Mouse (Mus musculus): ENCODE data around the gene Naa15. TPM values are rescaled to one million over a fixed set of nuclear protein-coding genes. Genes with fewer than 3 reads are reported as not detected.
A peak's percentile ranks its signal among the peaks of the same experiment; 100 is the strongest.
"Not testable (repeated sequence)": the region's sequence is repeated elsewhere in the genome, so short reads cannot be mapped to it uniquely, and the experiment has no call there.

Naa15 gene
- total RNA-seq, 2 experiments from 2014 or later: 41.6 to 48.3 TPM

- DNase-seq (ENCODE audit: extremely low spot score in 1 of 2, low spot score in 1 of 2): not testable (repeated sequence)
These were observed 21.9 kb upstream of the Naa15 start for GRCm38 (mm10) chr3:51393018-51393417.

DNA sequence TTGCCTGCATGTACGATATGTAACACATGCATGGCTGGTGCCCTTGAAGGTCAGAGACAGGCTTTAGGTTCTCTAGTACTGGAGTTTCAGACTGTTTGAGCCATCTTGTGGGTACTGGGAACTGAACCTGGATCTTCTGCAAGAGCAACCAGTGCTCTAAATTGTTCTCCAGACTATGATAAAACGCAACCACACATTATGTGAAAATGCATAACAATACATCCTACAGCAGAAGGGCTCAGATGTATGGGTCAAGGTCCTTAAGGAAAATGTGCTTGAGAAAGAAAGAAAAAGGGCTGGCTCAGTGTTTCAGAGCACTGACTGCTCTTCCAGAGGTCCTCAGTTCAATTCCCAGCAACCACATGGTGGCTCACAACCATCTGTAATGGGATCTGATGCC, 21.3 kb upstream of the Naa15 start:
- DNase-seq (ENCODE audit: extremely low spot score in 1 of 2, low spot score in 1 of 2): no peak

DNA sequence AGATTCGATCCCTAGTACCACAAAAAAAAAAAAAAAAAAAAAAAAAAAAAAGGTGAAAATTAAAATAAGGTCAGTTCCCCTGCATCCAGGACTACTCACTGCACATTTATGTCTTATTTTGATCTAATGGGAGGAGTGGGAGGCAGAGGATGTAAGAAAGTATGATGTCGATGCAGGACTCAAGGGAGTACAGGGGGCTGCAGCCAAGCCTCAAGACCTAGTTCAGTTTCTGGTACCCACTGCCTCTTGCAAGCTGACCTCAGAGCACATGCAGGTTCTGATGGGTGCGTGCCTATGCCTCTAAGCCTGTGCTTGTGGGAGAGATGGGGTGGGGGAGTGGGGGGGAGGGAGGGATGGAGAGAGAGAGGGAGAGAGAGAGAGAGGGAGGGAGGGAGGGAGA, 20.1 kb upstream of the Naa15 start:
- DNase-seq (ENCODE audit: extremely low spot score in 1 of 2, low spot score in 1 of 2): no peak

DNA sequence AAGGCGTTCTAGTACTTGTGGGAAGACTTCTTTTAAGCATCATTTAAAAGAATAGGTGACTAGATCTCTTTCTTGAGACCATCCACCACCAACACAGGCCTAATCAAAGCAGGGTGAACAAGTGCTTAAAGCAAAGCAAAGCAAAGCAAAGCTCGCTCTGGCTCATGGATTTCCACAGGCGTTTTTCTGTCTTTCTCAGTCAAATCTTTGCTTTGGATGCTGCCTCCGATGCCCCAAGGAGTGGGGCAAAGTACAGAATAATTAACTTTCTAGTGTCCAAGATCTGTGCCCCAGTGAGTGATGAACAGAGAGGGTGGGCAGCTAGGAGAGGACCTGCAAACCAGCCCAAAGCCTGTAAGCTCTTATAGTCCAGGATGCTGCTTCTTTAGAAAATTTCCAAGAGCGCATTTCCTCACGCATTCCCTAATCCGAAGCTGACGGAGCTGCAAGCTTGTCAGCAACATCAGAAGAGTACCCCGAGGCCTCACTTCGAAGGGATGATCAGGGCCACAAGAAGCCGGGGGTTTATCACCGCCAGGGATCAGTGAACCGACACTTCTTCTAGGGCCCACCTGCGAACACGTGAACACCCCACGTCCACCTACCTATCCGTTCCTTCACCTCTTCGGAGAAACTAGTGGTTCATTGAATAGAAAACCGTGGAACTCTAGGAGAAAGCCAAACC, 19.3 kb upstream of the Naa15 start:
- no peak for DNase-seq (ENCODE audit: extremely low spot score in 1 of 2, low spot score in 1 of 2)

DNA sequence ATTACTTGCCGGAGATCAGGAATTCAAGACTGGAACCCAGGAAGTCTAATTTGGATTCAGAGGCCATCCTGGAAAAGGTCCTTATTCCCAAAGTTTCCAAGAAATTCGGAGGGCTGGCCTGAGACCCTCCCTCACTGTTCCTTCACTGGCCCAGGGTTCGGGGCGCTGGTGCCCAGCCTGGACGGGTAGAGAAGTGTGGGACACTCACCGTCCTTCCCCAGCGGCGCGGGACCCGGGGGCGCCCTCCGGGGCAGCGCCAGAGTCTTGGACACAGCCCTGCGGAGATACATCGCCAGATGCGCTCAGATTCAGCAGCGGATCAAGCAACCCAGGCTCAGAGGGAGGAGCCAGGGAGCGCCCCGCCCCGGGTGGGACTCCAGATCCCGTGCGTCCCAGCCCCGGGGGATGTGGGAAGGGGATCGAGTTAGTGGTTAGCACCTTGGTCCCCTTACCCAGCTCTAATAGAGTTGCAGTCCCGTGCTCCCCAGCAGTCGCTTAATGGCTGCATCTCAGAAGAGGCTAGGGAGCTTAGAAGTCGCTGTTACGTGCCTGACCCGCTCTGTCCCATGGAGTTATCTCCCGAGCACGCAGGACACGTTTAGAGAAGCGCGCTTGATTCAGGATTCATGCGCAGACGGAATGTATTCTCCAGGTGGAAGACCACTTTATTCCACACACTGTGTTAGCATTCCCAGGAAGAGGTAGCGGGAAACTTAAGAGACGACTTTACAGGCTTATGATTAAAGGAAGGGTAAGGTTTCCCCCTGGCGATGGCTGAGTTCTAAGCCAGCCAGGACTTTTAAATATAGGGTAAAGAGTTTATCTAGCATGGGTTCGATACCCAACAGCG, 18.5 kb upstream of the Naa15 start, which contains the start of gene Mgarp:
Gene Mgarp, minus strand, starts transcription at position 520 of the 850 bp plus-strand sequence.
- peak in 1 of 2 experiments; percentile 24 for DNase-seq (ENCODE audit: extremely low spot score in 1 of 2, low spot score in 1 of 2)

GRCm38 (mm10) chr3:51397700-51398299, 17.1 kb upstream of the Naa15 start:
- no peak for DNase-seq (ENCODE audit: extremely low spot score in 1 of 2, low spot score in 1 of 2)

- no peak for DNase-seq (ENCODE audit: extremely low spot score in 1 of 2, low spot score in 1 of 2)
These were observed 16.3 kb upstream of the Naa15 start for GRCm38 (mm10) chr3:51398667-51399066.

DNA sequence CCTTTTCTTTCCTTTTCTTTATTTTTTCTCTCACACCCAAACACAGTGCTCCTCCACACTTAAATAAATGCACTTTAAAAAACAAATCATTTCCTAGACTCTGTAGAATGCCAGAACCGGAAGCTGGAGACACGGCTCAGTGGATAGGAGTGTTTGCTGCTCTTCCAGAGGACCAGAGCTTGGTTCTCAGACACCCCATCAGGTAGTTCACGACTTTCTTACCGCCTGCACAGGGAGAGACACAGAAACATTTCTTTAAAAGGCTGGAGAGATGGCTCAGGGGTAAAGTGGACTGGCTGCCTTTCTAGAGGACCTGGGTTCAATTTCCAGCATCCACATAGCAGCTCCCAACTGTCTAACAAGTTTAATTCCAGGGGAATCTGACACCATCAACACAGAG, 15.4 kb upstream of the Naa15 start:
- no peak for DNase-seq (ENCODE audit: extremely low spot score in 1 of 2, low spot score in 1 of 2)

DNA sequence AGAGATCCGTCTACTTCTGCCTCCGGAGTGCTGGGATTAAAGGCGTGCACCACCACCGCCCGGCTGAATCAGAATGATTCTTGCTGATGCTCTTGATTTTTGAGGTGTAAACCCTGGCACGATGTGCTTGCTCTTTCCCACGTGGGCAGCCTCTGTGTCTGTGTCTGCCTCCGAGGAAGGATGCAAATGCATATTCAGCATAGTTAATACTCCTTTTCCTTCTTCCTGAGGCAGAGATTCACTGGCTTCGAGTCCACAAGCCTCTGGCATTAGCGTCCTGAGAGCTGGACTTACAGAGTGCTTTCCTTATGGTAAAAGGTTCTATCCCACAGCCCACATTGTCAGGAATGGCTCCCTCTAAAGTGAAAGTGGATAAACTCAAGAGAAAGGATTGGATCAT, 14.3 kb upstream of the Naa15 start:
- no peak for DNase-seq (ENCODE audit: extremely low spot score in 1 of 2, low spot score in 1 of 2)

DNA sequence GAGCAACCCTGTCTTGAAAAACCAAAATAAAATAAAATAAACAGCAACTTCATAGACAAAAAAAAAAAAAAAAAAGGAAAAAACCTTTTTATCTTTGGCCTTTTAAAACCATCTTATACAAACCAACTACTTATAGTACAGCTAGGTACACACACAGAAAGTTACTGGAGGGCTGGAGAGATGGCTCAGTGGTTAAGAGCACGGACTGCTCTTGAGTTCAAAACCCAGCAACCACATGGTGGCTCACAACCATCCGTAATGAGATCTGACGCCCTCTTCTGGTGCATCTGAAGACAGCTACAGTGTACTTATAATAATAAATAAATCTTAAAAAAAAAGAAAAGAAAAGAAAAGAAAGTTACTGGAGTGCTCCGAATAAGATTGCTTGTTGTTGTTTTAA, 12.9 kb upstream of the Naa15 start:
- not testable (repeated sequence) for DNase-seq (ENCODE audit: extremely low spot score in 1 of 2, low spot score in 1 of 2)

- no peak for DNase-seq (ENCODE audit: extremely low spot score in 1 of 2, low spot score in 1 of 2)
These were observed 12.3 kb upstream of the Naa15 start for GRCm38 (mm10) chr3:51402628-51403027.

DNA sequence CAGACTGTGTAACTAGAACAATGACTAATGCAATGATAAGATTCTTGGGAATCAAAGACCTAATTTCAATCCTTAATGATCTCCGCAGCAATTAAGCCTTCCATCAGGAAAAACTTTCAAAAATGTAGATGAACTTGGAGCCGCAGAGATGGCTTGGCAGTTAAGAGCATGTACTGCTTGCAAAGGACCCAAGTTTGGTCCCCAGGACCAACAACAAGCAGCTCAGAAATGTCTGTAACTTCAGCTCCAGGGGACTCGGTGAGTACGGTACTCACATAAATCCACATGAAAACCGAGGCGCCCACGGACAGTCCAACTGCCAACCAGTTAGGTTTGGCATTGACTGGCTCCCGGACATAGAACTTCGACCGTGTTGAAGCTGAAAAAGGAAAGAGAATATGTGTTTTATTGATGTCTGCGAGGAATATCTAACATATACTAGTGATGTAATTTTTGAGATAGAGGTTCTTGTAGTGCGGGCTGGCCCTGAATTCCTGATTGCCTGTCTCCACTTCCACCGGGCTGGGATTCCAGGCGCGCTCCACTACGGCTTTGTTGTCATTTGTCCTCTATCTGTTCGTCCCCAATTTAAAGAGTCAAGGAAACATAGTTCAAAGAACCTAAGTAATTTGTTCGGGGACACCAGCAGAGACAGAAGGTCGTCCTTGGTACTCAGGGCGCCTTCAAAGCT, 6.9 kb upstream of the Naa15 start:
- peak in 1 of 2 experiments; percentile 19 for DNase-seq (ENCODE audit: extremely low spot score in 1 of 2, low spot score in 1 of 2)

DNA sequence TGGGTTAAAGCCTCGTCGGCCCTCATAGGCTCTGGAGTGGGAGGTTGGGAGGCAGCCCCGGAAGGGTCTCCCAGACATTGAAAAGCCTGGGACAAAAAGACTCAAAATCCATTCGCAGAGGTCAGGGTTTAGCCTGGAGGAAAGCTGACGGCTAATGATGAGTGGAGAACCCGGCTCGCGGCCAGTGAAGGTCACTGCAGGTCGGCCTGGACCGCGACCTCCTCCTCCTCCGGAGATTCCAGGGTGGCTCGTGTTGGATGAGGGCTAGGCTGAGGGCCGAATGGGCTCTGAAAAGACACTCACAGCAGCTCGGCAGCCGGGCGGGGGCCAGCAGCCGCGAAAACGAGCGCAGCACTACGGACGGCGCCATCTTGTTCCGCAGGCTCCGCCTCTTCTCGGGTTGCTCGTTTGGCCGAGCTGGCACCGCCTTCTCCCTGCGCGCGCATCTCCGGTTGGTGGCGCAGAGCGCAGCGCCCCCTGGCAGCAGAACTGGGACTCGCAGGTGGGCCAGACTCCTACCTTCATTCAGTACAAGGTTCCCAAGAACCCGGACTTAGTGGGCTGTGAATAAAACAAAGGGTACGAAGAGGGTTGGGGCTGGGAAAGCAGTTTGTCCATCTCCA, 6.3 kb upstream of the Naa15 start, which contains the start of gene Ndufc1:
Gene Ndufc1, minus strand, starts transcription at position 428 of the 623 bp plus-strand sequence.
- DNase-seq (ENCODE audit: extremely low spot score in 1 of 2, low spot score in 1 of 2): peak; percentile 98 to 100

DNA sequence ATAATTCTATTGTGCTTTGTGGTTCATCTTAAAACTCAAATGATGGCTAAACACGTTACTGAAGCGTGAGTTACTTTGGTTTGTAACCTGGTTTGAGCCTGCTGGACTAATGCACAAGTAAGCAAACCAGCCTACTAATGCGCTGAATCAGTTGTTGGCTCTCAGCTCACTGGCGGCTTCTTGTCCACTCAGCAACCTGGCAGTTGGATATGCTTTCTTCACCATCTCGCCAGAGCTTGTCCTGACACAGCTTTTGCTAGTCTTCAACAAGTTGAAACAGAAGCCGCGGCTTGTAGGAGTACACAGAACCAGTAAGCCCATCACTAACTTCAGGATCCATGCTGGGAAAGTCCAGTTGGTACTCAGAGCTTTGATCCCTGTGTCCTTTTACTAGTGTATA, 2.5 kb upstream of the Naa15 start:
- no peak for DNase-seq (ENCODE audit: extremely low spot score in 1 of 2, low spot score in 1 of 2)

GRCm38 (mm10) chr3:51413276-51413675, 1.7 kb upstream of the Naa15 start:
- DNase-seq (ENCODE audit: extremely low spot score in 1 of 2, low spot score in 1 of 2): no peak

DNA sequence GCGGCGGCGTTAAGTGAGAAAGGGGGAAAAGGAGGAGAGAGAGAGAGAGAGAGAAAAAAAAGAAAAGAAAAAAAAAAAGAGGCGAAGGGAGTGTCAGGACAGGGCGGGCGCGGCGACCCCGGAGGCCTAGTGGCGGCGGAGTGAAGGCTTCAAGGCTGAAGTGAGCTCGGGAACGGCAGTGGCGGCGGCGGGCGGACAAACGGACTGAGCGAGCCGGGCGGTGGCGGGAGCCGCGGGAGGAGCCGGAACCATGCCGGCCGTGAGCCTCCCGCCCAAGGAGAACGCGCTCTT, 1.1 kb downstream of the Naa15 start:
- DNase-seq (ENCODE audit: extremely low spot score in 1 of 2, low spot score in 1 of 2): no peak

- peak; percentile 18 to 56 for DNase-seq (ENCODE audit: extremely low spot score in 1 of 2, low spot score in 1 of 2)
These were observed 1.6 kb downstream of the Naa15 start for GRCm38 (mm10) chr3:51416364-51417134.

DNA sequence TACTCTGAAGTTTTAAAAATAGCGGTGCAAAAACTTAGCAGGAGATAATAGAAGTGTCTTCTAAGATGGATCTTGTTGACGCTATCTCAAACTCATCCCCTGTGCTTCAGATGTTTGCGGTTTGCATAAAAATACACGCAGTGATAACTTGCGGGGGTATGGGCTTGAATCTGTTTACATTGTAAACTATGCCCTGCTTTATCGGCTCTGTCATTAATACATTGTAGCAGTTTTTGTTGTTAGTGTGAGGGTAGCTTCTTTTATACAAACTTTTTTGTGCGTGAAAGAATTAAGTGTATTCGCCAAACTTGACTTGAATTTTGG, 2.1 kb downstream of the Naa15 start:
- DNase-seq (ENCODE audit: extremely low spot score in 1 of 2, low spot score in 1 of 2): no peak

- no peak for DNase-seq (ENCODE audit: extremely low spot score in 1 of 2, low spot score in 1 of 2)
These were observed 2.5 kb downstream of the Naa15 start for GRCm38 (mm10) chr3:51417485-51417884.

GRCm38 (mm10) chr3:51417966-51418365, 3.0 kb downstream of the Naa15 start:
- DNase-seq (ENCODE audit: extremely low spot score in 1 of 2, low spot score in 1 of 2): no peak

Data from layer of hippocampus, postnatal 25 days (tissue).